Mouse (Mus musculus): ENCODE data around the gene Il11ra1. TPM values are rescaled to one million over a fixed set of nuclear protein-coding genes. Genes with fewer than 3 reads are reported as not detected.

Il11ra1 gene
- total and polyA plus RNA-seq, 3 experiments, result 79.9 to 99.3 (median 88.2) TPM

- H3K27me3 ChIP-seq (ENCODE audit: control insufficient read depth, insufficient read depth, low read length), result no peaks in the 10 kb centered on the region
- no peaks in the 10 kb centered on the region; the same call in 1 of the 2 replicates for H3K36me3 ChIP-seq (ENCODE audit: control insufficient read depth, insufficient read depth, low read length)
- TF ChIP-seq POLR2A (IDR thresholded peaks at IDR 0.05; ENCODE audit: insufficient read depth, low read depth, low read length), result no peak
- TF ChIP-seq CTCF (IDR thresholded peaks at IDR 0.05), result no peak
- TF ChIP-seq EP300 (IDR thresholded peaks at IDR 0.05; ENCODE audit: insufficient read depth, low read depth, low read length), result no peak
- peaks cover 6% of the 10 kb centered on the region for H3K4me1 ChIP-seq (ENCODE audit: control insufficient read depth, insufficient read depth, low read length)
- no peak overlapping the region for H3K9ac ChIP-seq (ENCODE audit: low read depth, low read length)
- peak overlapping the region; percentile 94 for H3K27ac ChIP-seq
- 87% methylated on average over 4 of the region's 4 CpGs for WGBS
- no peak for DNase-seq
- no peak overlapping the region for H3K4me3 ChIP-seq
- intact Hi-C loops (cut with DNase I), result loop anchor here (2.0 kb wide), 1 partner anchor 16 kb away; the partner anchor contains the start of gene Ccl27a
- no peaks in the 10 kb centered on the region for H3K79me2 ChIP-seq (replicated peaks; ENCODE audit: control insufficient read depth, insufficient read depth, low read length)
Measured at GRCm38 (mm10) chr4:41758701-41759100, 58.9 kb downstream of the Il11ra1 start.

- 44% methylated on average over 9 of the region's 9 CpGs for WGBS
- no peaks in the 10 kb centered on the region for H3K27me3 ChIP-seq (ENCODE audit: control insufficient read depth, insufficient read depth, low read length)
- H3K9ac ChIP-seq (ENCODE audit: low read depth, low read length), result no peak overlapping the region
- DNase-seq, result no peak
- H3K36me3 ChIP-seq (ENCODE audit: control insufficient read depth, insufficient read depth, low read length), result no peaks in the 10 kb centered on the region; the same call in 1 of the 2 replicates
- TF ChIP-seq CTCF (IDR thresholded peaks at IDR 0.05) (peak; percentile 4; the same call in 1 of the 2 replicates), EP300 (IDR thresholded peaks at IDR 0.05; ENCODE audit: insufficient read depth, low read depth, low read length) (0 out of 2 replicates have a peak, but pooled peaks have one; percentile 38), POLR2A (IDR thresholded peaks at IDR 0.05; ENCODE audit: insufficient read depth, low read depth, low read length) (no peak)
- peaks cover 6% of the 10 kb centered on the region for H3K4me1 ChIP-seq (ENCODE audit: control insufficient read depth, insufficient read depth, low read length)
- intact Hi-C loops (cut with DNase I), result loop anchor here (2.0 kb wide), 1 partner anchor 16 kb away; the partner anchor contains the start of gene Ccl27a
- H3K4me3 ChIP-seq, result no peak overlapping the region
- peak overlapping the region; percentile 94 for H3K27ac ChIP-seq
- H3K79me2 ChIP-seq (replicated peaks; ENCODE audit: control insufficient read depth, insufficient read depth, low read length), result no peaks in the 10 kb centered on the region
Measured at GRCm38 (mm10) chr4:41759206-41759605, 59.4 kb downstream of the Il11ra1 start.

GRCm38 (mm10) chr4:41759656-41760287 lies 60.0 kb downstream of the Il11ra1 start:
- Histone ChIP-seq H3K9ac (ENCODE audit: low read depth, low read length) (peak overlapping the region; percentile 65), H3K79me2 (replicated peaks; ENCODE audit: control insufficient read depth, insufficient read depth, low read length) (no peaks in the 10 kb centered on the region), H3K36me3 (ENCODE audit: control insufficient read depth, insufficient read depth, low read length) (no peaks in the 10 kb centered on the region; the same call in 1 of the 2 replicates), H3K4me1 (ENCODE audit: control insufficient read depth, insufficient read depth, low read length) (peaks cover 6% of the 10 kb centered on the region), H3K27ac (peak overlapping the region; percentile 94), H3K4me3 (peak overlapping the region; percentile 54), H3K27me3 (ENCODE audit: control insufficient read depth, insufficient read depth, low read length) (no peaks in the 10 kb centered on the region)
- intact Hi-C loops (cut with DNase I), result loop anchor here (2.0 kb wide), 1 partner anchor 15 kb away; the partner anchor contains the start of gene Ccl27a
- 20% methylated on average over 6 of the region's 6 CpGs for WGBS
- no peak for TF ChIP-seq EP300 (IDR thresholded peaks at IDR 0.05; ENCODE audit: insufficient read depth, low read depth, low read length)
- TF ChIP-seq POLR2A (IDR thresholded peaks at IDR 0.05; ENCODE audit: insufficient read depth, low read depth, low read length), result no peak
- no peak for TF ChIP-seq CTCF (IDR thresholded peaks at IDR 0.05)
- no peak for DNase-seq

GRCm38 (mm10) chr4:41760288-41760721 lies 60.5 kb downstream of the Il11ra1 start:
- intact Hi-C loops (cut with DNase I), result no loop called here
- TF ChIP-seq POLR2A (IDR thresholded peaks at IDR 0.05; ENCODE audit: insufficient read depth, low read depth, low read length), result peak; percentile 86
- peak; percentile 29; the same call in 1 of the 2 replicates for TF ChIP-seq CTCF (IDR thresholded peaks at IDR 0.05)
- TF ChIP-seq EP300 (IDR thresholded peaks at IDR 0.05; ENCODE audit: insufficient read depth, low read depth, low read length), result 0 out of 2 replicates have a peak, but pooled peaks have one; percentile 37
- Histone ChIP-seq H3K79me2 (replicated peaks; ENCODE audit: control insufficient read depth, insufficient read depth, low read length) (no peaks in the 10 kb centered on the region), H3K27me3 (ENCODE audit: control insufficient read depth, insufficient read depth, low read length) (no peaks in the 10 kb centered on the region), H3K4me1 (ENCODE audit: control insufficient read depth, insufficient read depth, low read length) (peaks cover 6% of the 10 kb centered on the region), H3K27ac (peak overlapping the region; percentile 94), H3K9ac (ENCODE audit: low read depth, low read length) (peak overlapping the region; percentile 79), H3K36me3 (ENCODE audit: control insufficient read depth, insufficient read depth, low read length) (no peaks in the 10 kb centered on the region; the same call in 1 of the 2 replicates), H3K4me3 (peak overlapping the region; percentile 54)
- peak; percentile 92 to 95 for DNase-seq
- WGBS, result 2% methylated on average over 15 of the region's 15 CpGs

- no peak for DNase-seq
- H3K4me3 ChIP-seq, result peak overlapping the region; percentile 54
- H3K27me3 ChIP-seq (ENCODE audit: control insufficient read depth, insufficient read depth, low read length), result no peaks in the 10 kb centered on the region
- TF ChIP-seq CTCF (IDR thresholded peaks at IDR 0.05) (no peak), POLR2A (IDR thresholded peaks at IDR 0.05; ENCODE audit: insufficient read depth, low read depth, low read length) (no peak), EP300 (IDR thresholded peaks at IDR 0.05; ENCODE audit: insufficient read depth, low read depth, low read length) (no peak)
- H3K27ac ChIP-seq, result peak overlapping the region; percentile 94
- H3K79me2 ChIP-seq (replicated peaks; ENCODE audit: control insufficient read depth, insufficient read depth, low read length), result no peaks in the 10 kb centered on the region
- peaks cover 6% of the 10 kb centered on the region for H3K4me1 ChIP-seq (ENCODE audit: control insufficient read depth, insufficient read depth, low read length)
- H3K36me3 ChIP-seq (ENCODE audit: control insufficient read depth, insufficient read depth, low read length), result no peaks in the 10 kb centered on the region; the same call in 1 of the 2 replicates
- intact Hi-C loops (cut with DNase I), result no loop called here
- peak overlapping the region; percentile 79 for H3K9ac ChIP-seq (ENCODE audit: low read depth, low read length)
- 46% methylated on average over 4 of the region's 4 CpGs for WGBS
Measured at GRCm38 (mm10) chr4:41760911-41761310, 61.1 kb downstream of the Il11ra1 start.

GRCm38 (mm10) chr4:41761680-41762079 lies 61.9 kb downstream of the Il11ra1 start:
- TF ChIP-seq EP300 (IDR thresholded peaks at IDR 0.05; ENCODE audit: insufficient read depth, low read depth, low read length), result no peak
- no peak for TF ChIP-seq POLR2A (IDR thresholded peaks at IDR 0.05; ENCODE audit: insufficient read depth, low read depth, low read length)
- TF ChIP-seq CTCF (IDR thresholded peaks at IDR 0.05), result no peak
- DNase-seq, result no peak
- H3K4me3 ChIP-seq, result peak overlapping the region; percentile 54; the same call in 1 of the 2 replicates
- H3K36me3 ChIP-seq (ENCODE audit: control insufficient read depth, insufficient read depth, low read length), result no peaks in the 10 kb centered on the region; the same call in 1 of the 2 replicates
- H3K4me1 ChIP-seq (ENCODE audit: control insufficient read depth, insufficient read depth, low read length), result peaks cover 6% of the 10 kb centered on the region
- no peaks in the 10 kb centered on the region for H3K79me2 ChIP-seq (replicated peaks; ENCODE audit: control insufficient read depth, insufficient read depth, low read length)
- intact Hi-C loops (cut with DNase I), result no loop called here
- no peaks in the 10 kb centered on the region for H3K27me3 ChIP-seq (ENCODE audit: control insufficient read depth, insufficient read depth, low read length)
- peak overlapping the region; percentile 40; the same call in 1 of the 2 replicates for H3K9ac ChIP-seq (ENCODE audit: low read depth, low read length)
- peak overlapping the region; percentile 94; the same call in 1 of the 2 replicates for H3K27ac ChIP-seq

All from heart, adult 2 months (tissue).